Mouse (Mus musculus): ENCODE measurements around the gene Tlr9. TPM values are rescaled to one million over a fixed set of nuclear protein-coding genes. Genes with fewer than 3 reads are reported as not detected.

The Tlr9 gene
- total and polyA plus RNA-seq, 3 experiments, result not detected

DNA sequence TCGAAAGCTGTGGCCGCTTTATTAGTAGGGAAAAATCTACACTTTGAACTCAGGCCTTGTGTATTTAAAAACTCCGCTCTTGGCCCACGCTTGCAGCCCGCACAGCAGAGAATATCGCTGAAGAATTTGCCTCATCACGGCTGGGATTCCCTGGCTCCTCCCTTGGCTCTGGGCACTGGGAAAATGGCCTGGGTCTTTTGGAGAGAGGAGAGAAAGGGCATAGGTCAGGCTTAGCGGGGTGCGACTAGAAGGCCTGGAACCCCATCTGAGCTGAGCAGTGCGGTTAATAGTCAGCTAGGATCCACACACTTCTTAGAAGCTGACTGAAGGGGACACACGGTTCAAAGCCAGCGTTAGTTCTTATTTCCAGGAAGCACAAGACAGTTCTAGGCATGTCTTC lies 50.9 kb downstream of the Tlr9 start:
- no peaks in the 10 kb centered on the region for H3K27me3 ChIP-seq (ENCODE audit: control insufficient read depth in 1 of 2, insufficient read depth in 2 of 2, low read length in 2 of 2)
- no peak overlapping the region for H3K27ac ChIP-seq (ENCODE audit: control insufficient read depth, low read depth, low read length)
- H3K79me2 ChIP-seq (ENCODE audit: control insufficient read depth, insufficient read depth, low read length, poor library complexity), result no peaks in the 10 kb centered on the region
- no peaks in the 10 kb centered on the region; a peak in 1 of 4 replicates for H3K4me1 ChIP-seq (ENCODE audit: control insufficient read depth in 1 of 2, insufficient read depth in 2 of 2, low read length in 2 of 2)
- no peak for DNase-seq (ENCODE audit: low read depth, low spot score)
- no peak for TF ChIP-seq CTCF (IDR thresholded peaks at IDR 0.05 in 2 of 3, conservative IDR thresholded peaks at IDR 0.05 in 1 of 3; ENCODE audit: control insufficient read depth in 1 of 3, insufficient read depth in 1 of 3, low read depth in 2 of 3, low read length in 3 of 3, poor library complexity in 1 of 3, severe bottlenecking in 1 of 3)
- no peak for TF ChIP-seq RCOR1 (IDR thresholded peaks at IDR 0.05; ENCODE audit: low read depth, low read length)
- no peak for TF ChIP-seq CHD1 (IDR thresholded peaks at IDR 0.05; ENCODE audit: low read depth, low read length)
- TF ChIP-seq KAT2A (conservative IDR thresholded peaks at IDR 0.05; ENCODE audit: low read depth, low read length), result no peak
- TF ChIP-seq USF2 (IDR thresholded peaks at IDR 0.05; ENCODE audit: borderline replicate concordance in 1 of 2, insufficient read depth in 1 of 2, low read depth in 1 of 2, low read length in 2 of 2), result no peak
- no peak for TF ChIP-seq CHD2 (IDR thresholded peaks at IDR 0.05; ENCODE audit: low read length)
- no peak for TF ChIP-seq ZMIZ1 (IDR thresholded peaks at IDR 0.05; ENCODE audit: low read depth, low read length)
- TF ChIP-seq HCFC1 (IDR thresholded peaks at IDR 0.05; ENCODE audit: low read depth, low read length), result no peak
- TF ChIP-seq ZNF384 (IDR thresholded peaks at IDR 0.05; ENCODE audit: low read depth, low read length), result no peak
- TF ChIP-seq NRF1 (IDR thresholded peaks at IDR 0.05; ENCODE audit: insufficient read depth, low read depth, low read length, poor library complexity, severe bottlenecking), result no peak
- no peak for TF ChIP-seq GABPA (IDR thresholded peaks at IDR 0.05; ENCODE audit: low read depth, low read length)
- no peak for TF ChIP-seq POLR2A (IDR thresholded peaks at IDR 0.05; ENCODE audit: control insufficient read depth in 1 of 2, insufficient read depth in 1 of 2, low read depth in 1 of 2, low read length in 2 of 2, poor library complexity in 1 of 2)
- no peak for TF ChIP-seq MXI1 (IDR thresholded peaks at IDR 0.05; ENCODE audit: low read depth, low read length)
- TF ChIP-seq NELFE (IDR thresholded peaks at IDR 0.05; ENCODE audit: low read depth, low read length), result no peak
- TF ChIP-seq MAFK (IDR thresholded peaks at IDR 0.05; ENCODE audit: borderline replicate concordance, low read depth, low read length), result no peak
- no peak for TF ChIP-seq MAZ (IDR thresholded peaks at IDR 0.05; ENCODE audit: low read depth, low read length)
- no peak for TF ChIP-seq EP300 (IDR thresholded peaks at IDR 0.05; ENCODE audit: low read depth in 1 of 2, low read length in 2 of 2)
- H3K9me3 ChIP-seq (replicated peaks; ENCODE audit: insufficient read depth, low read length), result no peaks in the 10 kb centered on the region
- no peak overlapping the region for H3K9ac ChIP-seq (ENCODE audit: control insufficient read depth, low read depth, low read length, poor library complexity, severe bottlenecking)
- no peaks in the 10 kb centered on the region; a peak in 1 of 4 replicates for H3K36me3 ChIP-seq (ENCODE audit: control insufficient read depth in 1 of 2, insufficient read depth in 2 of 2, low read length in 2 of 2)
- H3K4me3 ChIP-seq (ENCODE audit: control insufficient read depth in 1 of 2, insufficient read depth in 1 of 2, low read depth in 2 of 2, low read length in 2 of 2), result no peak overlapping the region

DNA sequence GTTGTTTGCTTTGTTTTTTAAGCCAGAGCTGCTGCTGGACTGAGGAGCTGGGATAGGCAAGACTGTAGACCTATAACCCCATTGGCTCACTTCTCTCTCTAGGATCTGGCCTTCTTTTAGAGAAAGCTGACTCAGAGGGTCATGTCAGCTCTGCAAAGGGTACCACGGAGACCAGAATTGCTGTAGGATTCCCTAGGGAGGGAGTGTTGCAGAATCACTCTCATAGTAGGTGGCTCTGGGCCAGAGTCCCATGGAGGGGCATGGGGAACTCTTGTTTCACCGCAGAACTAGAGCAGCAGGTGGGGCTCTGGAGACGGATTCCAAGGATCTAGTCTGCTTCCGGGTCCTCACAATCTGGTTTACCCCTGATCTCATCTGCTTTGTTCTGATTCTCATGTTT lies 51.4 kb downstream of the Tlr9 start:
- no peak for DNase-seq (ENCODE audit: low read depth, low spot score)
- no peak for TF ChIP-seq USF2 (IDR thresholded peaks at IDR 0.05; ENCODE audit: borderline replicate concordance in 1 of 2, insufficient read depth in 1 of 2, low read depth in 1 of 2, low read length in 2 of 2)
- TF ChIP-seq UBTF (IDR thresholded peaks at IDR 0.05; ENCODE audit: borderline replicate concordance, insufficient read depth, low read depth, low read length), result no peak
- no peak for TF ChIP-seq ZC3H11A (IDR thresholded peaks at IDR 0.05; ENCODE audit: low read depth, low read length)
- TF ChIP-seq NRF1 (IDR thresholded peaks at IDR 0.05; ENCODE audit: insufficient read depth, low read depth, low read length, poor library complexity, severe bottlenecking), result no peak
- TF ChIP-seq MAX (IDR thresholded peaks at IDR 0.05; ENCODE audit: low read length), result no peak
- TF ChIP-seq SMC3 (IDR thresholded peaks at IDR 0.05; ENCODE audit: low read depth, low read length), result no peak
- no peak for TF ChIP-seq GABPA (IDR thresholded peaks at IDR 0.05; ENCODE audit: low read depth, low read length)
- TF ChIP-seq MXI1 (IDR thresholded peaks at IDR 0.05; ENCODE audit: low read depth, low read length), result no peak
- no peak for TF ChIP-seq POLR2AphosphoS2 (IDR thresholded peaks at IDR 0.05; ENCODE audit: low read length)
- no peak for TF ChIP-seq CHD2 (IDR thresholded peaks at IDR 0.05; ENCODE audit: low read length)
- no peaks in the 10 kb centered on the region for H3K27me3 ChIP-seq (ENCODE audit: control insufficient read depth in 1 of 2, insufficient read depth in 2 of 2, low read length in 2 of 2)
- H3K79me2 ChIP-seq (ENCODE audit: control insufficient read depth, insufficient read depth, low read length, poor library complexity), result no peaks in the 10 kb centered on the region
- H3K36me3 ChIP-seq (ENCODE audit: control insufficient read depth in 1 of 2, insufficient read depth in 2 of 2, low read length in 2 of 2), result no peaks in the 10 kb centered on the region; a peak in 1 of 4 replicates
- H3K4me3 ChIP-seq (ENCODE audit: control insufficient read depth in 1 of 2, insufficient read depth in 1 of 2, low read depth in 2 of 2, low read length in 2 of 2), result no peak overlapping the region
- H3K4me1 ChIP-seq (ENCODE audit: control insufficient read depth in 1 of 2, insufficient read depth in 2 of 2, low read length in 2 of 2), result no peaks in the 10 kb centered on the region; a peak in 1 of 4 replicates
- no peaks in the 10 kb centered on the region for H3K9me3 ChIP-seq (replicated peaks; ENCODE audit: insufficient read depth, low read length)
- H3K27ac ChIP-seq (ENCODE audit: control insufficient read depth, low read depth, low read length), result no peak overlapping the region
- no peak overlapping the region for H3K9ac ChIP-seq (ENCODE audit: control insufficient read depth, low read depth, low read length, poor library complexity, severe bottlenecking)

Data from MEL (cell line).